ENCODE assay signal across 10 mouse cellular contexts in the genomic region with DNA sequence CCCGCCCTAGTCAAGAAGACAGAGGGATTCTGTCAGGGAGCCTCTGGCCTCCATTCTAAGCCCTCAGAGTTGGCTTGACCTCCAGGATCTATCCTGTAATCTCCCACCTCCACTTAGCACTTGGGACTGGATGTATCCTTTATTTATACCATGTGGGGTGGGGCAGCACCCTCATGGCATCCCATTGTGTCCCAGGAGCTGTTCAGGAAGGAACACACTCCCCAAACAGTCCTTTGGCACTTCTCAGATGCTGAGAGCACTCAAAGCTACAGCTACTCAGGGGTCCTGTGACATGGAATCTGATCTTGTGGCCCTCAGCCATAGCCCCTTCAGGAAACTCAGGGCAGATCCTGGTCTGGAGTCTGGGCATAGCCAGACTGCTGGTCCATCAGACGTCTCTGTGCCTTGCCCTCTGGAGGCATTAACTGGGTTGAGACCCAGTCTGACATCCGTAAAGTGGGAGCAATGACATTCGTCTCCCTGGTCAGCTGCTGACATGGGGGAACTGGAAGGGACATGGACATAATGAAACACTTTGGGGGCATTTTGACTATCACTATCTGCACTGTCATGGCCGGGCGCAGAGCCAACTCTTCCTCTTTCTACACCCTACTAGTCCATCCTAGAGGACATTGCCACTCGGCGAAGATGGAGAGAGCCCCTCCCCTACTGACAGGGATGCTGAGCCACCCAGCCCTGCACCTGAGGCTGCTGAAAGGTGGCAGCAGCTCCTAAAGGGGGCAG. TPM values are rescaled to one million over a fixed set of nuclear protein-coding genes. Genes with fewer than 3 reads are reported as not detected.
DNase-seq lines count a peak whose midpoint lies in the region; ATAC-seq and TF ChIP-seq lines count a peak whose summit lies in the region.
"Had no signal": no experiment of that assay in that cellular context is flagged by ENCODE, and none has a peak within 500 bp of the region (broad histone marks: within the 10 kb centered on the region; RNA-seq: fewer than 3 reads in every experiment).

No protein-coding gene starts in this region.

- no peaks in the 10 kb centered on the region for H3K9me3 ChIP-seq in midbrain, embryonic 11.5 days (ENCODE audit: control insufficient read depth, low read length)
- no peaks in the 10 kb centered on the region for H3K9me3 ChIP-seq in midbrain, postnatal 0 days (ENCODE audit: low read length)
- H3K9me3 ChIP-seq in forebrain, postnatal 0 days (ENCODE audit: low read length): no peaks in the 10 kb centered on the region
- H3K9me3 ChIP-seq in neural tube, embryonic 13.5 days: no peaks in the 10 kb centered on the region

- ATAC-seq in midbrain, embryonic 11.5 days (ENCODE audit: low FRiP score): no peak
- no peak for ATAC-seq in midbrain, postnatal 0 days (ENCODE audit: low FRiP score)
- ATAC-seq in forebrain, postnatal 0 days: no peak
- no peak for ATAC-seq in neural tube, embryonic 13.5 days (ENCODE audit: low read depth)
- no peak for ATAC-seq in CD4-positive, CD25-positive, alpha-beta regulatory T cell, adult 4 months

- no peak overlapping the region for H3K4me3 ChIP-seq in gastrocnemius, adult 2 months
- no peak overlapping the region for H3K4me3 ChIP-seq in midbrain, embryonic 11.5 days (ENCODE audit: low read depth, low read length)
- no peak overlapping the region for H3K4me3 ChIP-seq in midbrain, postnatal 0 days (ENCODE audit: low read depth, low read length)
- H3K4me3 ChIP-seq in forebrain, postnatal 0 days (ENCODE audit: low read depth, low read length): no peak overlapping the region
- H3K4me3 ChIP-seq in neural tube, embryonic 13.5 days: no peak overlapping the region

- peak; percentile 52 for DNase-seq in gastrocnemius, adult 2 months
- DNase-seq in gastrocnemius, postnatal 14 days: no peak
- DNase-seq in midbrain, embryonic 11.5 days (ENCODE audit: low spot score, missing footprints): no peak
- no peak for DNase-seq in midbrain, postnatal 0 days (ENCODE audit: low spot score)
- DNase-seq in forebrain, postnatal 0 days: no peak
- DNase-seq in thymus, postnatal 14 days: no peak

- H3K27me3 ChIP-seq in midbrain, embryonic 11.5 days (ENCODE audit: control insufficient read depth, insufficient read depth, low read length): no peaks in the 10 kb centered on the region
- no peaks in the 10 kb centered on the region for H3K27me3 ChIP-seq in midbrain, postnatal 0 days (ENCODE audit: insufficient read depth, low read length)
- H3K27me3 ChIP-seq in forebrain, postnatal 0 days (ENCODE audit: insufficient read depth, low read length): no peaks in the 10 kb centered on the region
- H3K27me3 ChIP-seq in neural tube, embryonic 13.5 days: no peaks in the 10 kb centered on the region

- intact Hi-C loops in gastrocnemius, adult 2 months (cut with DNase I): loop anchor here (5.0 kb wide), 1 partner anchor 95 kb away; the partner anchor contains the start of gene Lsm14b
- intact Hi-C loops in gastrocnemius, postnatal 14 days (cut with DNase I; ENCODE audit: low total_unique reads): no loop called here

- H3K4me2 ChIP-seq in midbrain, embryonic 11.5 days: peak overlapping the region; percentile 45
- H3K4me2 ChIP-seq in midbrain, postnatal 0 days (ENCODE audit: low read depth, low read length, poor library complexity, severe bottlenecking): no peak overlapping the region
- 0 out of 2 replicates have a peak overlapping the region, but pooled peaks have one; percentile 85 for H3K4me2 ChIP-seq in forebrain, postnatal 0 days (ENCODE audit: low read depth)
- 0 out of 2 replicates have a peak overlapping the region, but pooled peaks have one; percentile 93 for H3K4me2 ChIP-seq in neural tube, embryonic 13.5 days

- peak overlapping the region; percentile 94 for H3K27ac ChIP-seq in gastrocnemius, adult 2 months
- peak overlapping the region; percentile 94 for H3K27ac ChIP-seq in midbrain, embryonic 11.5 days (ENCODE audit: low read depth, low read length)
- no peak overlapping the region for H3K27ac ChIP-seq in midbrain, postnatal 0 days (ENCODE audit: low read depth, low read length)
- no peak overlapping the region for H3K27ac ChIP-seq in forebrain, postnatal 0 days (ENCODE audit: low read depth, low read length)
- peak overlapping the region; percentile 88; the same call in 1 of the 2 replicates for H3K27ac ChIP-seq in neural tube, embryonic 13.5 days (replicated peaks)

- H3K36me3 ChIP-seq in midbrain, embryonic 11.5 days (ENCODE audit: control insufficient read depth, insufficient read depth, low read length): no peaks in the 10 kb centered on the region
- H3K36me3 ChIP-seq in midbrain, postnatal 0 days (ENCODE audit: insufficient read depth, low read length): no peaks in the 10 kb centered on the region
- no peaks in the 10 kb centered on the region for H3K36me3 ChIP-seq in forebrain, postnatal 0 days (ENCODE audit: insufficient read depth)
- H3K36me3 ChIP-seq in neural tube, embryonic 13.5 days: no peaks in the 10 kb centered on the region

- TF ChIP-seq CTCF in gastrocnemius, adult 2 months (IDR thresholded peaks at IDR 0.05): no peak
- TF ChIP-seq CTCF in midbrain, postnatal 0 days (IDR thresholded peaks at IDR 0.05): no peak
- TF ChIP-seq CTCF in forebrain, postnatal 0 days (IDR thresholded peaks at IDR 0.05; ENCODE audit: low read depth): no peak

- H3K9ac ChIP-seq in midbrain, embryonic 11.5 days (ENCODE audit: low read length): peak overlapping the region; percentile 46; the same call in 1 of the 2 replicates
- H3K9ac ChIP-seq in midbrain, postnatal 0 days (replicated peaks; ENCODE audit: low read length, poor library complexity, severe bottlenecking): no peak overlapping the region
- no peak overlapping the region for H3K9ac ChIP-seq in forebrain, postnatal 0 days
- no peak overlapping the region for H3K9ac ChIP-seq in neural tube, embryonic 13.5 days
- H3K9ac ChIP-seq: lung, embryonic 14.5 days had no signal

- peaks cover 36% of the 10 kb centered on the region for H3K4me1 ChIP-seq in midbrain, embryonic 11.5 days (ENCODE audit: control insufficient read depth, insufficient read depth, low read length)
- H3K4me1 ChIP-seq in midbrain, postnatal 0 days (ENCODE audit: insufficient read depth, low read length): peaks cover 21% of the 10 kb centered on the region
- H3K4me1 ChIP-seq in forebrain, postnatal 0 days (ENCODE audit: insufficient read depth): peaks cover 25% of the 10 kb centered on the region
- peaks cover 56% of the 10 kb centered on the region for H3K4me1 ChIP-seq in neural tube, embryonic 13.5 days (replicated peaks)

- WGBS in midbrain, embryonic 11.5 days: 71% methylated on average over 8 of the region's 8 CpGs
- WGBS in midbrain, postnatal 0 days: 68% methylated on average over 8 of the region's 8 CpGs
- 72% methylated on average over 8 of the region's 8 CpGs for WGBS in forebrain, postnatal 0 days
- WGBS in neural tube, embryonic 13.5 days: 70% methylated on average over 8 of the region's 8 CpGs

RNA-seq across cellular contexts. Expression of gene Osbpl2, which starts 2.2 kb away (rescaled TPM):
- 10 to 100 TPM; 16.3 to 18.6 TPM for total RNA-seq in gastrocnemius, adult 2 months (2021)
- total RNA-seq in gastrocnemius, postnatal 14 days (2021): 10 to 100 TPM; 15.8 to 17.2 TPM
- polyA plus RNA-seq in midbrain, embryonic 11.5 days (2014; fragmentation: Nextera tagmentation; extraction: Ambion mirVana): 43.3 and 46.3 TPM in 2 replicates
- total RNA-seq in midbrain, postnatal 0 days (2014; rRNA removed): 52.6 and 67.5 TPM in 2 replicates
- polyA plus RNA-seq in midbrain, postnatal 0 days (2015; fragmentation: Nextera tagmentation; extraction: Ambion mirVana): 64.9 and 70.3 TPM in 2 replicates
- 63.0 and 64.2 TPM in 2 replicates for total RNA-seq in forebrain, postnatal 0 days (2014; rRNA removed)
- polyA plus RNA-seq in forebrain, postnatal 0 days (2015; fragmentation: Nextera tagmentation; extraction: Ambion mirVana): 61.0 and 69.8 TPM in 2 replicates
- 61.2 and 64.5 TPM in 2 replicates for polyA plus RNA-seq in neural tube, embryonic 13.5 days (2015; fragmentation: Nextera tagmentation; extraction: Ambion mirVana)
- polyA plus RNA-seq in CD4-positive, CD25-positive, alpha-beta regulatory T cell, adult 4 months (2017; shearing (Covaris generic)): 10 to 100 TPM; 20.6 to 24.3 TPM

RNA-seq across cellular contexts. Expression of gene Hrh3, which starts 12.6 kb away (rescaled TPM):
- total RNA-seq in gastrocnemius, adult 2 months (2021): not detected
- under 1 TPM; 0.23 to 0.33 TPM for total RNA-seq in gastrocnemius, postnatal 14 days (2021)
- 3.0 and 3.2 TPM in 2 replicates for polyA plus RNA-seq in midbrain, embryonic 11.5 days (2014; fragmentation: Nextera tagmentation; extraction: Ambion mirVana)
- 6.2 and 9.3 TPM in 2 replicates for total RNA-seq in midbrain, postnatal 0 days (2014; rRNA removed)
- polyA plus RNA-seq in midbrain, postnatal 0 days (2015; fragmentation: Nextera tagmentation; extraction: Ambion mirVana): 4.9 and 6.2 TPM in 2 replicates
- 11.3 and 13.3 TPM in 2 replicates for total RNA-seq in forebrain, postnatal 0 days (2014; rRNA removed)
- polyA plus RNA-seq in forebrain, postnatal 0 days (2015; fragmentation: Nextera tagmentation; extraction: Ambion mirVana): 4.6 and 6.1 TPM in 2 replicates
- polyA plus RNA-seq in neural tube, embryonic 13.5 days (2015; fragmentation: Nextera tagmentation; extraction: Ambion mirVana): 2.5 TPM in 2 replicates
- polyA plus RNA-seq in CD4-positive, CD25-positive, alpha-beta regulatory T cell, adult 4 months (2017; shearing (Covaris generic)): not detected
- polyA plus RNA-seq: C2C12; lung, embryonic 14.5 days had no signal

RNA-seq across cellular contexts. Expression of gene Mtg2, which starts 46.5 kb away (rescaled TPM):
- total RNA-seq in gastrocnemius, adult 2 months (2021): 10 to 100 TPM; 13.0 to 17.4 TPM
- total RNA-seq in gastrocnemius, postnatal 14 days (2021): 10 to 100 TPM in 1 of 2 experiments, 1 to 10 TPM in 1; 9.5 to 10.9 TPM
- polyA plus RNA-seq in midbrain, embryonic 11.5 days (2014; fragmentation: Nextera tagmentation; extraction: Ambion mirVana): 29.8 and 30.3 TPM in 2 replicates
- total RNA-seq in midbrain, postnatal 0 days (2014; rRNA removed): 18.0 and 21.3 TPM in 2 replicates
- 27.3 and 29.1 TPM in 2 replicates for polyA plus RNA-seq in midbrain, postnatal 0 days (2015; fragmentation: Nextera tagmentation; extraction: Ambion mirVana)
- 27.9 and 32.2 TPM in 2 replicates for total RNA-seq in forebrain, postnatal 0 days (2014; rRNA removed)
- 23.5 and 25.5 TPM in 2 replicates for polyA plus RNA-seq in forebrain, postnatal 0 days (2015; fragmentation: Nextera tagmentation; extraction: Ambion mirVana)
- polyA plus RNA-seq in neural tube, embryonic 13.5 days (2015; fragmentation: Nextera tagmentation; extraction: Ambion mirVana): 31.5 and 32.9 TPM in 2 replicates
- polyA plus RNA-seq in CD4-positive, CD25-positive, alpha-beta regulatory T cell, adult 4 months (2017; shearing (Covaris generic)): 10 to 100 TPM; 42.6 to 52.6 TPM

RNA-seq across cellular contexts. Expression of gene Adrm1, which starts 54.4 kb away (rescaled TPM):
- total RNA-seq in gastrocnemius, adult 2 months (2021): 100 to 1,000 TPM in 1 of 2 experiments, 10 to 100 TPM in 1; 99.5 to 121 TPM
- 10 to 100 TPM; 95.7 to 97.3 TPM for total RNA-seq in gastrocnemius, postnatal 14 days (2021)
- polyA plus RNA-seq in midbrain, embryonic 11.5 days (2014; fragmentation: Nextera tagmentation; extraction: Ambion mirVana): 170 and 171 TPM in 2 replicates
- 98.2 and 105 TPM in 2 replicates for total RNA-seq in midbrain, postnatal 0 days (2014; rRNA removed)
- 222 and 224 TPM in 2 replicates for polyA plus RNA-seq in midbrain, postnatal 0 days (2015; fragmentation: Nextera tagmentation; extraction: Ambion mirVana)
- 133 and 168 TPM in 2 replicates for total RNA-seq in forebrain, postnatal 0 days (2014; rRNA removed)
- 219 and 222 TPM in 2 replicates for polyA plus RNA-seq in forebrain, postnatal 0 days (2015; fragmentation: Nextera tagmentation; extraction: Ambion mirVana)
- 190 and 208 TPM in 2 replicates for polyA plus RNA-seq in neural tube, embryonic 13.5 days (2015; fragmentation: Nextera tagmentation; extraction: Ambion mirVana)
- 100 to 1,000 TPM in 1 of 2 experiments, 10 to 100 TPM in 1; 83.1 to 115 TPM for polyA plus RNA-seq in CD4-positive, CD25-positive, alpha-beta regulatory T cell, adult 4 months (2017; shearing (Covaris generic))

Comparison
In these comparisons a context has a peak if more than half of its experiments do, and no peak if none do; other contexts are left out.
1. H3K27ac ChIP-seq: peak in gastrocnemius, adult 2 months (single experiment), midbrain, embryonic 11.5 days (single experiment) and neural tube, embryonic 13.5 days (single experiment); none in midbrain, postnatal 0 days (single experiment) and forebrain, postnatal 0 days (single experiment).